Mouse (Mus musculus): ENCODE measurements at regions not wholly inside any gene's neighbourhood (a gene's known extent, or its start where the extent isn't known, plus 50 kb on each side); places are given as distances from the start of the nearest gene placed in this dataset.
A peak's percentile ranks its signal among the peaks of the same experiment; 100 is the strongest.
"Not testable (repeated sequence)": the region's sequence is repeated elsewhere in the genome, so short reads cannot be mapped to it uniquely, and the experiment has no call there.

DNA sequence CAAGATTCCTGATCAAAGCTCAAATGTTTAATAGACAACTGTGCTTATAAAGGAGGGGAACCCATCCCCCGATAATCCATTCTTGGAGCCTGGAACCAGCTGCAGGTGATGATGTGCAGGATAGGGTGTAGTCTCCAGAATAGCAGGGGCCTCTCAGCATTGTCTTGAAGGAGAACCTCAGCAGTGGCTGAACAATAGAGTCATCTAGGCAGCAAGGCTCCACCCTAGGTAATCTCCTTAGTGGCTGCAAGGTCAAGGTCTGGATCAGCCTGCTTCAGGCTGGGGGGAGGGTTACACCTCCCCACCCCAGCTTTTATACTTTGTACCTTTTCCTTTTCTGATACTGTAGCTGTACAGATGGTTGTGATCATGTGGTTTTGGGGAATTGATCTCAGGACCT, 116.8 kb upstream of the Mettl4 start:
- ATAC-seq (replicated peaks; ENCODE audit: low FRiP score) (no peak), DNase-seq (ENCODE audit: low spot score) (no peak)
- H3K4me1 ChIP-seq (replicated peaks; ENCODE audit: control insufficient read depth, insufficient read depth, low read length), result no peaks in the 10 kb centered on the region
- no peak overlapping the region for H3K4me3 ChIP-seq (ENCODE audit: low read depth, low read length)
- no peak overlapping the region for H3K27ac ChIP-seq (ENCODE audit: low read depth, low read length)
- no peak overlapping the region for H3K4me2 ChIP-seq
- 85% methylated on average over 1 of the region's 1 CpGs for WGBS
- H3K9ac ChIP-seq (ENCODE audit: low read depth, low read length), result no peak overlapping the region
- no peaks in the 10 kb centered on the region for H3K36me3 ChIP-seq (ENCODE audit: control insufficient read depth, insufficient read depth, low read length)
- H3K27me3 ChIP-seq (replicated peaks; ENCODE audit: control insufficient read depth, insufficient read depth, low read length), result no peaks in the 10 kb centered on the region
- no peaks in the 10 kb centered on the region for H3K9me3 ChIP-seq (ENCODE audit: control insufficient read depth, low read length)

DNA sequence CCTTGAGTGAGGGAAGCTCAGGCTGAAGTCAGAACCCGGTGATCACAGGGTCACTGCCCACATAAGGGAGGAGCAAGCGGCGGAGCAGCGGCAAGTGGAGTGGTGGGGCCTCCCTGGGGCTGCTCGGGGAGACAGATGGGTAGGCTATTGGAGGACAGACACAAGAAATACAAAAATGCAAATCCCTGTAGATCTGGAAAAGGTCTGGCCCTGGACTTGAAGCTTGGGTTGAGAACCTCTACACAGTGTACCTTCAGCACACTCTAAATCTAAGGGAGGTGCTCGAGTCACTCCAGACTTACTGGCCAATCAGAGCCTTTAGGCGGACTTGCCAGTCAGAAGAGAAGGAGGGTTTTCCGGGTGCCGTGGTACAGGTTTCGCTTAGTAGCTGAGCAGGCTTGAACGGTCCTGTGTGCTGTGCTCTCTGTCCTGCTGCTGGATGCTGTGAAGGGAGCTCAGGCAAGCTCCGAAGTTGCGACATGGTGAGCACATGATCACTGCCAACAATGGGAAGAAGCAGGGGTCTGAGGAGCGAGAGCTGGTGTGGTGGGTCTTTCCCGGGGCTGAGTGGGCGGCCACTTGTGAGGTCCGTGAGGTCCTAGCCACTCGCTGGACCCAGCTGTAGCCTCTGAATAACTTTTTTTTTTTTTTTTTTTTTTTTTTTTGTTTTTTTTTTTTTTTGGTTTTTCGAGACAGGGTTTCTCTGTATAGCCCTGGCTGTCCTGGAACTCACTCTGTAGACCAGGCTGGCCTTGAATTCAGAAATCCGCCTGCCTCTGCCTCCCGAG, 114.9 kb upstream of the Mettl4 start:
- ATAC-seq (replicated peaks; ENCODE audit: low FRiP score), result peak; percentile 100

DNA sequence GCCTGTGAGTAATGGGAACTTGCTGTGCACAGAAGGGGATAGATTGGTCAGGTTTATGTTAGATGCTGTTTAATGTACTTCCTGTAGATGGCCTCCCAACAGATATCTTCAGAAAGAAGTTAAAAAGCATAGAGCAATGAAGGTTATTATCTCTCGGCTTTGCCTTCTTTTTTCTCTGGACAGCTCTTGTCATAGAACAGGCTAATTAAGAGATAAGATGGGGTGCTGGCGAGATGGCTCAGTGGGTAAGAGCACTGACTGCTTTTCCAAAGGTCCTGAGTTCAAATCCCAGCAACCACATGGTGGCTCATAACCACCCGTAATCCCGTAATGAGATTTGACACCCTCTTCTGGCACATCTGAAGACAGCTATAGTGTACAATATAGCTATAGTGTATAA, 104.9 kb upstream of the Mettl4 start:
- ATAC-seq (replicated peaks; ENCODE audit: low FRiP score); H3K9ac ChIP-seq (ENCODE audit: low read depth, low read length); H3K9me3 ChIP-seq (ENCODE audit: control insufficient read depth, low read length); H3K36me3 ChIP-seq (ENCODE audit: control insufficient read depth, insufficient read depth, low read length); H3K4me1 ChIP-seq (replicated peaks; ENCODE audit: control insufficient read depth, insufficient read depth, low read length); H3K27me3 ChIP-seq (replicated peaks; ENCODE audit: control insufficient read depth, insufficient read depth, low read length); H3K4me3 ChIP-seq (ENCODE audit: low read depth, low read length); H3K27ac ChIP-seq (ENCODE audit: low read depth, low read length); H3K4me2 ChIP-seq; DNase-seq (ENCODE audit: low spot score): not testable (repeated sequence)
- WGBS, result 76% methylated on average over 4 of the region's 4 CpGs

More for the DNA sequence above, 114.9 kb upstream of the Mettl4 start:
- H3K9me3 ChIP-seq (ENCODE audit: control insufficient read depth, low read length); H3K4me1 ChIP-seq (replicated peaks; ENCODE audit: control insufficient read depth, insufficient read depth, low read length); H3K36me3 ChIP-seq (ENCODE audit: control insufficient read depth, insufficient read depth, low read length); H3K27me3 ChIP-seq (replicated peaks; ENCODE audit: control insufficient read depth, insufficient read depth, low read length): not testable (repeated sequence)
- peak overlapping the region; percentile 6 for H3K27ac ChIP-seq (ENCODE audit: low read depth, low read length)
- DNase-seq (ENCODE audit: low spot score), result peak; percentile 77
- WGBS, result 13% methylated on average over 21 of the region's 21 CpGs
- peak overlapping the region; percentile 70 for H3K9ac ChIP-seq (ENCODE audit: low read depth, low read length)
- peak overlapping the region; percentile 55 for H3K4me2 ChIP-seq
- H3K4me3 ChIP-seq (ENCODE audit: low read depth, low read length), result peak overlapping the region; percentile 62

DNA sequence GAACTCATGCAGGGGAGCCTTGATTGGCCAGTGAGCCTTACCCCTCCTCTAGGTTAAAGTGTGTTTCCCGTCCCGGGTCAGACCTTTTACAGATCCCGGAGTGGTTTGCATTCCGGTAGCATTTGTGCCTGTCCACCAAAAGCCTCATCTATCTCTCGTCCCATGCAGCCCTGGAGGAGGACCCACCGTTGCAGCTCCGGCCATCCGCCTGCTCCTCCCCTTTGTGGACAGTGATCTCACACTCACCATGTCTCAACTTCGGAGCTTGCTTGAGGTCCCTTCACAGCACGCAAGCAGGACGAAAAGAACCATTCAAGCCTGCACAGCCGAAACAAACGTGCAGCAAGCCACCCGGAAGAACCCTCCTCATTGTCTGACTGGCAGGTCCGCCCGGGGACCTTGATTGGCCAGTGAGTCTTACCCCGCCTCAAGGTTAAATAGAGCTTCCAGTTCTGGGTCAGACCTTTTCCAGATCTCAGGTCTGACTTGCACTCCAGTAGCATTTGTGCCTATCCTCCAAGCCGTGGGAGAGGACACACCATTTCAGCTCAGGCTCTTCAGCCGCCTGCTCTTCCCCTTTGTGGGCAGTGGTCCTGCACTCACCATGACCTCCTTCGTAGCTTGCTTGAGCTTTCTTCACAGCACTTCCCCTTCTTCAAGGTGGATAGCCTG, 84.8 kb upstream of the Mettl4 start:
- Histone ChIP-seq H3K4me2 (peak overlapping the region; percentile 68), H3K27ac (ENCODE audit: low read depth, low read length) (peak overlapping the region; percentile 77), H3K4me3 (ENCODE audit: low read depth, low read length) (peak overlapping the region; percentile 77), H3K4me1 (replicated peaks; ENCODE audit: control insufficient read depth, insufficient read depth, low read length) (no peaks in the 10 kb centered on the region), H3K27me3 (replicated peaks; ENCODE audit: control insufficient read depth, insufficient read depth, low read length) (no peaks in the 10 kb centered on the region), H3K9ac (ENCODE audit: low read depth, low read length) (peak overlapping the region; percentile 78), H3K36me3 (ENCODE audit: control insufficient read depth, insufficient read depth, low read length) (no peaks in the 10 kb centered on the region), H3K9me3 (ENCODE audit: control insufficient read depth, low read length) (no peaks in the 10 kb centered on the region)
- ATAC-seq (replicated peaks; ENCODE audit: low FRiP score), result peak; percentile 95
- WGBS, result under 1% methylated on average over 20 of the region's 20 CpGs
- DNase-seq (ENCODE audit: low spot score), result peak; percentile 78

DNA sequence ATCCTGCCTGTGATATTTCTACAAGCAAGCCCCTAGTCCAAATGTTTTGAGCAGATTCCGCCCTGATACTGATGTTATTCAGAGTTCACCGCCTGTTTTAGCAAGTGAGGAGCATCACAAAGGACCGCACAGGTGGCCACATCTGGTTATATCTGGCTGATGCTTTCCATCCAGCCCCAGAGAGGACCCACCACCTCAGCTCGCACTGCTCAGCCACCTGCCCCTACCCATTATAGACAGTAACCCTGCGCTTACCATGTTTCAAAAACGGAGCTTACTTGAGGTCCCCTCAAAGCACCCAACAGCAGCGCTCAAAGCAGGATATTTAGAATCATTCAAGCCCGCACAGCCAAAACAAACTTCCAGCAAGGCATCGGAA, 84.2 kb upstream of the Mettl4 start:
- H3K4me1 ChIP-seq (replicated peaks; ENCODE audit: control insufficient read depth, insufficient read depth, low read length); H3K36me3 ChIP-seq (ENCODE audit: control insufficient read depth, insufficient read depth, low read length); H3K9me3 ChIP-seq (ENCODE audit: control insufficient read depth, low read length); H3K27me3 ChIP-seq (replicated peaks; ENCODE audit: control insufficient read depth, insufficient read depth, low read length); ATAC-seq (replicated peaks; ENCODE audit: low FRiP score); DNase-seq (ENCODE audit: low spot score): not testable (repeated sequence)
- Histone ChIP-seq H3K9ac (ENCODE audit: low read depth, low read length) (peak overlapping the region; percentile 78), H3K27ac (ENCODE audit: low read depth, low read length) (peak overlapping the region; percentile 77), H3K4me2 (peak overlapping the region; percentile 68), H3K4me3 (ENCODE audit: low read depth, low read length) (peak overlapping the region; percentile 77)
- 5% methylated on average over 9 of the region's 9 CpGs for WGBS

DNA sequence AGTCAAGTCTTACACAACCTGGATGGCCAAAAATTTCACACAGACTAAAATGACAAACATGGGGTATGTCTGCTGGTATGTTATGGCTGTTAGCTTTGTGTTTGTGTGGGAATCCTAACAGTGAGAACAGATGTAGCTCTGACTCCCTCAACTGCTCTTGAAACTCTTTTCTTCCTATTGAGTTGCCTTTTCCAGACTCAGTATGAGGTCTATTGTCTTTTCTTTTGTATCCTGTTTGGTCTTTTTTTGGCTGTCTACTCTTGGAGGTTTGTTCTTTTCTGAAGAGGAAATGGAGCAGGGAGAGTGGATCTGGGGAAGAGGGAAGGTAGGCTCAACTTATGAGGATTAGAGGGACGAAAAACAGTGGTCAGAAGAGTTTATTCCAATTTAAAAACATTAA, 76.6 kb upstream of the Mettl4 start:
- H3K27me3 ChIP-seq (replicated peaks; ENCODE audit: control insufficient read depth, insufficient read depth, low read length); DNase-seq (ENCODE audit: low spot score); ATAC-seq (replicated peaks; ENCODE audit: low FRiP score); H3K9ac ChIP-seq (ENCODE audit: low read depth, low read length); H3K4me3 ChIP-seq (ENCODE audit: low read depth, low read length); H3K4me1 ChIP-seq (replicated peaks; ENCODE audit: control insufficient read depth, insufficient read depth, low read length); H3K4me2 ChIP-seq; H3K27ac ChIP-seq (ENCODE audit: low read depth, low read length); H3K9me3 ChIP-seq (ENCODE audit: control insufficient read depth, low read length): not testable (repeated sequence)
- WGBS, result 86% methylated on average over 1 of the region's 1 CpGs
- peaks cover 11% of the 10 kb centered on the region for H3K36me3 ChIP-seq (ENCODE audit: control insufficient read depth, insufficient read depth, low read length)

DNA sequence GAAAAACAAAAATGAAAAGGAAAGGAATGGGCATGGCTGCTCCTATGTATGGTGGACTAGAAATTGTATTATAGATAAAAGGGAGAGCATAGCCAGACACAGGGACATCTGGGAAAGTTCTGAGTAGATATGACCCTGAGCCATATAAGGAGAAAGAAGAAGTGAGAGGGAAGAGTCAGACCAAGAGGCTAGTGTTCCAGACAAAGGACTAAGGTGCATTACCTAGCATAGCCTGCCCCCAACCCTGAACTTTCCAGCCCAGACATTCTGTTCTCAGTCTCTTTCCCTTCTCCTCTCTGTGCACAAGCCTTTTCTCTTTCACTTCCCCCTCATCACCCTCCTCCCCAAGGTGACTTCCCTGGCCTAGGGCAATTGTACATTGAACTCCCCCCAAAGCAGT, 58.9 kb upstream of the Mettl4 start:
- no peak for ATAC-seq (replicated peaks; ENCODE audit: low FRiP score)
- H3K9ac ChIP-seq (ENCODE audit: low read depth, low read length), result no peak overlapping the region
- H3K9me3 ChIP-seq (ENCODE audit: control insufficient read depth, low read length), result peaks cover 2% of the 10 kb centered on the region; the same call in 1 of the 2 replicates
- no peak for DNase-seq (ENCODE audit: low spot score)
- H3K4me3 ChIP-seq (ENCODE audit: low read depth, low read length), result no peak overlapping the region
- no peaks in the 10 kb centered on the region for H3K36me3 ChIP-seq (ENCODE audit: control insufficient read depth, insufficient read depth, low read length)
- no peaks in the 10 kb centered on the region for H3K4me1 ChIP-seq (replicated peaks; ENCODE audit: control insufficient read depth, insufficient read depth, low read length)
- H3K27ac ChIP-seq (ENCODE audit: low read depth, low read length), result no peak overlapping the region
- no peak overlapping the region for H3K4me2 ChIP-seq
- no peaks in the 10 kb centered on the region for H3K27me3 ChIP-seq (replicated peaks; ENCODE audit: control insufficient read depth, insufficient read depth, low read length)

All from liver, embryonic 11.5 days (tissue).